Mouse (Mus musculus) midbrain, postnatal 0 days (tissue): ENCODE data around the gene Ptpn18. TPM values are rescaled to one million over a fixed set of nuclear protein-coding genes. Genes with fewer than 3 reads are reported as not detected.

Experiments used
- ATAC-seq: fragments of 200-750 bp; cut with Nextera tagmentation; 2 replicates; pipeline ENCODE4 v1.8.0; 2017; ENCODE audit warnings: moderate number of reproducible peaks, mild to moderate bottlenecking, moderate TSS enrichment, moderate library complexity; ENCODE audit not compliant: low FRiP score
- DNase-seq: peaks from one replicate; pipeline ENCODE4 v3.0.0-alpha.2; 2015; ENCODE audit warnings: low spot score
- H3K27ac ChIP-seq: fragments of 300-500 bp; sonication (generic); 2 replicates; pipeline ENCODE4 v1.5.1; 2014; ENCODE audit warnings: low read depth, mild to moderate bottlenecking, low read length, mixed read lengths
- H3K27me3 ChIP-seq: fragments of 300-500 bp; sonication (generic); 2 replicates; pipeline ENCODE4 v1.6.1; 2014; ENCODE audit warnings: low read length, control low read depth, mixed read lengths; ENCODE audit not compliant: insufficient read depth
- H3K36me3 ChIP-seq: fragments of 300-500 bp; sonication (generic); 2 replicates; pipeline ENCODE4 v1.6.1; 2014; ENCODE audit warnings: low read length, control low read depth, mixed read lengths; ENCODE audit not compliant: insufficient read depth
- H3K4me1 ChIP-seq: fragments of 300-500 bp; sonication (generic); 2 replicates; pipeline ENCODE4 v1.6.1; 2014; ENCODE audit warnings: mild to moderate bottlenecking, control low read depth, antibody characterized with exemption, low read length, mixed read lengths; ENCODE audit not compliant: insufficient read depth
- H3K4me2 ChIP-seq: fragments of 300-500 bp; sonication (generic); 2 replicates; pipeline ENCODE4 v1.6.1; 2014; ENCODE audit warnings: low read depth, mild to moderate bottlenecking, low read length, mixed read lengths; ENCODE audit not compliant: poor library complexity, severe bottlenecking
- H3K4me3 ChIP-seq: fragments of 300-500 bp; sonication (generic); 2 replicates; pipeline ENCODE4 v1.5.1; 2014; ENCODE audit warnings: low read depth, mild to moderate bottlenecking, low read length, moderate library complexity
- H3K9ac ChIP-seq: fragments of 300-500 bp; sonication (generic); replicated peaks from 2 replicates; pipeline ENCODE4 v1.6.1; 2014; ENCODE audit warnings: mild to moderate bottlenecking, low read length, moderate library complexity, mixed read lengths; ENCODE audit not compliant: poor library complexity, severe bottlenecking
- H3K9me3 ChIP-seq: fragments of 300-500 bp; sonication (generic); 2 replicates; pipeline ENCODE4 v1.6.1; 2016; ENCODE audit warnings: low read length, control low read depth
- CTCF ChIP-seq: IDR thresholded peaks from 2 replicates; pipeline ENCODE4 v1.5.1; 2016; ENCODE audit warnings: antibody characterized with exemption, mild to moderate bottlenecking
- WGBS: fragments of 180-500 bp; shearing (Covaris S2); extraction: QIAGEN DNeasy Blood & Tissue Kit; methylation state at CpG from one replicate; pipeline ENCODE4 v1.1.7; 2014; 5-methylcytosine and 5-hydroxymethylcytosine counted together
- polyA plus RNA-seq: library from polyadenylated mRNA; unstranded; fragments of >200 nt; fragmentation: Nextera tagmentation; extraction: Ambion mirVana; gene quantifications from 2 replicates; pipeline ENCODE4 v1.2.1, GENCODE M21; 2015
- total RNA-seq: library from RNA; depleted of rRNA; stranded (reverse); fragments of >200 nt; gene quantifications from 2 replicates; pipeline ENCODE4 v1.2.3, GENCODE M21; 2014

The Ptpn18 gene
- total and polyA plus RNA-seq, 2 experiments from 2014 or later = 4.7 to 5.6 TPM

DNA sequence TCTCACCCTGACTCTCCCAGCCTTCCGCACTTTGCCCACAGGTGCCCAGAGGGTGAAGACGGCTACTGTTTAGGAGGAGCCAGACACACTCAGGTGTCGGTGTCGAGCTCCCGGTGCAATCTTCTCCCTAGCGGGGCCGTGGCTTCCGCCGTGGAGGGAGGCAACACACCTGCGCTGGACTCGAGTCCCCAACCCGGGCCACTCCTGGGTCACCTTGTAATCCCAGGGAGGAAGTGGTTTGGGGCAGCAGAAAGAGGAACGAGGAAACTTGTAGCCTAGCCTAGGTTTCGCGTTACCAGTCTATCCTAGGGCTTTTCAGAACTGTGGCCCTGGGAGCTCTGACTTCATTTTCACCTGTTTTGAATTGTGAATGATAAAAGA is 489 bp downstream of the Ptpn18 start:
- peaks cover 4% of the 10 kb centered on the region; the same call in 1 of the 2 replicates for H3K4me1 ChIP-seq
- peak overlapping the region; percentile 96 for H3K4me2 ChIP-seq
- peaks cover 11% of the 10 kb centered on the region for H3K27me3 ChIP-seq
- TF ChIP-seq CTCF = no peak
- peak; percentile 25; the same call in 1 of the 2 replicates for ATAC-seq
- no peak overlapping the region for H3K27ac ChIP-seq
- H3K9ac ChIP-seq = peak overlapping the region; percentile 54
- no peak for DNase-seq
- no peaks in the 10 kb centered on the region for H3K36me3 ChIP-seq
- WGBS = 3% methylated on average over 15 of the region's 15 CpGs
- H3K4me3 ChIP-seq = peak overlapping the region; percentile 53
- no peaks in the 10 kb centered on the region for H3K9me3 ChIP-seq

GRCm38 (mm10) chr1:34462766-34463165 is 3.2 kb downstream of the Ptpn18 start:
- no peak overlapping the region for H3K4me2 ChIP-seq
- H3K27me3 ChIP-seq = peaks cover 9% of the 10 kb centered on the region
- peaks cover 4% of the 10 kb centered on the region; the same call in 1 of the 2 replicates for H3K4me1 ChIP-seq
- no peak for ATAC-seq
- peak; percentile 70 for TF ChIP-seq CTCF
- H3K9ac ChIP-seq = no peak overlapping the region
- H3K36me3 ChIP-seq = no peaks in the 10 kb centered on the region
- WGBS = 23% methylated on average over 7 of the region's 7 CpGs
- DNase-seq = peak; percentile 73
- no peaks in the 10 kb centered on the region for H3K9me3 ChIP-seq
- no peak overlapping the region for H3K27ac ChIP-seq
- no peak overlapping the region for H3K4me3 ChIP-seq

- Histone ChIP-seq H3K4me3 (no peak overlapping the region), H3K9me3 (no peaks in the 10 kb centered on the region), H3K4me1 (peaks cover 6% of the 10 kb centered on the region; the same call in 1 of the 2 replicates), H3K27me3 (no peaks in the 10 kb centered on the region), H3K4me2 (no peak overlapping the region), H3K36me3 (no peaks in the 10 kb centered on the region), H3K9ac (no peak overlapping the region), H3K27ac (no peak overlapping the region)
- no peak for ATAC-seq
- no peak for DNase-seq
- 85% methylated on average over 8 of the region's 8 CpGs for WGBS
- no peak for TF ChIP-seq CTCF
Measured at GRCm38 (mm10) chr1:34464310-34464817, 4.8 kb downstream of the Ptpn18 start.

DNA sequence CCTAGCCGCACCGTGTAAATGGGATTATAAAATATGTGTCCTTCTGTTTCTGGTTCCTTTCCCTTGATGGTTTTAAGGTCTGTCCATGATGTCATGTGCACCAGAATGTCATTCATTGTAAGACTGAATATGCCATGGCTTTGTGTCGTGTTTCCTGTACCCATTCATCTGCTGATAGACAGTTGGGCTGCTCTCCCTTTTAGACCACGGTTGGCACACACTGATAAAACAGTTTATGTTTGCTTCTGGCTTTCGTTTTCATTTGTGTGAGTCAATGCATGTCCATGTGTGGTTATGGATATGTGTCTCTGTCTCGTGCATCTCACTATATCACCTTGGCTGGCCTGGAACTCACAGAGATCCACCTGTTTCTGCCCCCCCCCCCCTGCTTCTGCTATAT is 5.9 kb downstream of the Ptpn18 start:
- 72% methylated on average over 6 of the region's 6 CpGs for WGBS

DNA sequence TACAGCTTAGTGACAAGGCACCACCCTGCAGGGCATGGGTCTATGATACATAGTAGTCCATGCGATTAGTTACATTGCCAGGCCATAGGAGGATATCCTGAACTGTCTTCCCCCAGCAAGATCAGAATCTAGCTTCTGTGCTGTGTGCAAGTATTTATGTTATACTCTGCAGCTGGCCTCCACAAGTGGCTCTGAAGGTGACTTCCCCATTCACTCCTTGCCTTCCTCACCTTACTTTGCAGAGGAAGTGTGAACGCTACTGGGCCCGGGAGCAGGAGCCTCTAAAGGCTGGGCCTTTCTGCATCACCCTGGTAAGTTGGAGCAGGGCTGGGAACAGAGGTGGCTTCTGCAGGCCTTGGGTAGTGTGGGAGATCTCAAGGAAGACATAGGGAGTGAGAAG is 8.5 kb downstream of the Ptpn18 start:
- H3K9ac ChIP-seq = no peak overlapping the region
- H3K4me1 ChIP-seq = 0 out of 2 replicates have a peak, but pooled peaks cover 2% of the 10 kb centered on the region
- no peaks in the 10 kb centered on the region for H3K36me3 ChIP-seq
- WGBS = 64% methylated on average over 3 of the region's 3 CpGs
- H3K27ac ChIP-seq = no peak overlapping the region
- H3K27me3 ChIP-seq = 0 out of 2 replicates have a peak, but pooled peaks cover 2% of the 10 kb centered on the region
- no peak overlapping the region for H3K4me2 ChIP-seq
- TF ChIP-seq CTCF = no peak
- ATAC-seq (no peak), DNase-seq (no peak)
- H3K4me3 ChIP-seq = no peak overlapping the region
- no peaks in the 10 kb centered on the region for H3K9me3 ChIP-seq

More for the DNA sequence above, 5.9 kb downstream of the Ptpn18 start:
- H3K36me3 ChIP-seq = no peaks in the 10 kb centered on the region
- no peak overlapping the region for H3K27ac ChIP-seq
- no peak for TF ChIP-seq CTCF
- no peaks in the 10 kb centered on the region for H3K9me3 ChIP-seq
- ATAC-seq = no peak
- H3K4me3 ChIP-seq = no peak overlapping the region
- 0 out of 2 replicates have a peak, but pooled peaks cover 2% of the 10 kb centered on the region for H3K4me1 ChIP-seq
- no peak overlapping the region for H3K9ac ChIP-seq
- H3K27me3 ChIP-seq = no peaks in the 10 kb centered on the region
- DNase-seq = no peak
- H3K4me2 ChIP-seq = no peak overlapping the region

DNA sequence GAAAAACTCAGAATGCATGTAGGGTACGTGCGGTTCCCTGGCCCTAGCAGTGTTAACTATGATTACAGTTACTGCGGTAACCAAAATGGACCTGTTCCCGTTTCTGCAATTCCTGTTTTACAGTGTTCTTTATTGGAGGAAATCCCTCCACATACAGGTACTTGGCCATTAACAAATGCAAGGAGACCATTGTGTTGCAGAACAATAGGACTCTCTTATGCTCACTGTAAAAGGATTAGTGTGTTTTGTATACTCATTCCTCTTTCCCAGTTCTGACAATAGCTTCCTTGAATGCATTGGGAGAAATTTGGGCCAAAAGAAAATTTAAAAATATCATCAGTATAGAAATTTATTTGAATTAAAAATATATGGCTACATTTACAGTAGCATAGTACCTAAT is 8.9 kb downstream of the Ptpn18 start:
- Histone ChIP-seq H3K4me1 (0 out of 2 replicates have a peak, but pooled peaks cover 2% of the 10 kb centered on the region), H3K36me3 (no peaks in the 10 kb centered on the region), H3K27ac (no peak overlapping the region), H3K27me3 (peaks cover 4% of the 10 kb centered on the region; the same call in 1 of the 2 replicates), H3K9ac (no peak overlapping the region), H3K4me2 (no peak overlapping the region), H3K4me3 (no peak overlapping the region), H3K9me3 (no peaks in the 10 kb centered on the region)
- no peak for TF ChIP-seq CTCF
- DNase-seq (no peak), ATAC-seq (no peak)
- 70% methylated on average over 4 of the region's 4 CpGs for WGBS
